Mouse (Mus musculus): Measurements from ENCODE around the gene Dock2. TPM values are rescaled to one million over a fixed set of nuclear protein-coding genes. Genes with fewer than 3 reads are reported as not detected.

Gene Dock2
- polyA plus RNA-seq, 1 experiment from 2014 or later = 3.3 TPM

- DNase-seq (ENCODE audit: low spot score) = no peak
- H3K9me3 ChIP-seq (ENCODE audit: control insufficient read depth, low read length) = no peaks in the 10 kb centered on the region
- ATAC-seq (ENCODE audit: low read depth) = no peak
- no peak overlapping the region for H3K4me2 ChIP-seq (ENCODE audit: low read depth, low read length)
- no peaks in the 10 kb centered on the region for H3K27me3 ChIP-seq (replicated peaks; ENCODE audit: control insufficient read depth, insufficient read depth, low read length)
- no peaks in the 10 kb centered on the region for H3K36me3 ChIP-seq (ENCODE audit: control insufficient read depth, insufficient read depth, low read length)
- no peak overlapping the region for H3K9ac ChIP-seq (ENCODE audit: low read depth, low read length)
- H3K27ac ChIP-seq (replicated peaks; ENCODE audit: low read depth, low read length) = no peak overlapping the region
- WGBS = 32% methylated on average over 2 of the region's 2 CpGs
- H3K4me3 ChIP-seq (ENCODE audit: low read depth, low read length) = no peak overlapping the region
- H3K4me1 ChIP-seq (ENCODE audit: control insufficient read depth, insufficient read depth, low read length) = no peaks in the 10 kb centered on the region
Measured at GRCm38 (mm10) chr11:34290708-34291107, 493.0 kb downstream of the Dock2 start.

- H3K9me3 ChIP-seq (ENCODE audit: control insufficient read depth, low read length) = no peaks in the 10 kb centered on the region
- no peak for DNase-seq (ENCODE audit: low spot score)
- no peak for ATAC-seq (ENCODE audit: low read depth)
- H3K9ac ChIP-seq (ENCODE audit: low read depth, low read length) = no peak overlapping the region
- no peak overlapping the region for H3K4me3 ChIP-seq (ENCODE audit: low read depth, low read length)
- no peaks in the 10 kb centered on the region for H3K4me1 ChIP-seq (ENCODE audit: control insufficient read depth, insufficient read depth, low read length)
- 30% methylated on average over 4 of the region's 4 CpGs for WGBS
- no peaks in the 10 kb centered on the region for H3K27me3 ChIP-seq (replicated peaks; ENCODE audit: control insufficient read depth, insufficient read depth, low read length)
- no peak overlapping the region for H3K4me2 ChIP-seq (ENCODE audit: low read depth, low read length)
- no peak overlapping the region for H3K27ac ChIP-seq (replicated peaks; ENCODE audit: low read depth, low read length)
- H3K36me3 ChIP-seq (ENCODE audit: control insufficient read depth, insufficient read depth, low read length) = no peaks in the 10 kb centered on the region
Measured at GRCm38 (mm10) chr11:34290265-34290664, 493.4 kb downstream of the Dock2 start.

GRCm38 (mm10) chr11:34284124-34284808 is 499.4 kb downstream of the Dock2 start:
- DNase-seq (ENCODE audit: low spot score) = no peak
- H3K9me3 ChIP-seq (ENCODE audit: control insufficient read depth, low read length) = no peaks in the 10 kb centered on the region
- no peak overlapping the region for H3K9ac ChIP-seq (ENCODE audit: low read depth, low read length)
- H3K4me3 ChIP-seq (ENCODE audit: low read depth, low read length) = no peak overlapping the region
- H3K27me3 ChIP-seq (replicated peaks; ENCODE audit: control insufficient read depth, insufficient read depth, low read length) = no peaks in the 10 kb centered on the region; the same call in 1 of the 2 replicates
- H3K4me2 ChIP-seq (ENCODE audit: low read depth, low read length) = no peak overlapping the region
- 37% methylated on average over 13 of the region's 13 CpGs for WGBS
- no peaks in the 10 kb centered on the region for H3K4me1 ChIP-seq (ENCODE audit: control insufficient read depth, insufficient read depth, low read length)
- no peak overlapping the region for H3K27ac ChIP-seq (replicated peaks; ENCODE audit: low read depth, low read length)
- no peaks in the 10 kb centered on the region for H3K36me3 ChIP-seq (ENCODE audit: control insufficient read depth, insufficient read depth, low read length)
- no peak for ATAC-seq (ENCODE audit: low read depth)

- ATAC-seq (ENCODE audit: low read depth) = no peak
Measured at GRCm38 (mm10) chr11:34277047-34277445, 506.6 kb downstream of the Dock2 start.

GRCm38 (mm10) chr11:34276363-34277046 is 507.2 kb downstream of the Dock2 start:
- no peak overlapping the region for H3K4me2 ChIP-seq (ENCODE audit: low read depth, low read length)
- H3K4me3 ChIP-seq (ENCODE audit: low read depth, low read length) = no peak overlapping the region
- no peak overlapping the region for H3K27ac ChIP-seq (replicated peaks; ENCODE audit: low read depth, low read length)
- 56% methylated on average over 14 of the region's 14 CpGs for WGBS
- H3K4me1 ChIP-seq (ENCODE audit: control insufficient read depth, insufficient read depth, low read length) = no peaks in the 10 kb centered on the region
- DNase-seq (ENCODE audit: low spot score) = peak; percentile 17
- no peak for ATAC-seq (ENCODE audit: low read depth)
- H3K9me3 ChIP-seq (ENCODE audit: control insufficient read depth, low read length) = no peaks in the 10 kb centered on the region
- no peak overlapping the region for H3K9ac ChIP-seq (ENCODE audit: low read depth, low read length)
- H3K36me3 ChIP-seq (ENCODE audit: control insufficient read depth, insufficient read depth, low read length) = no peaks in the 10 kb centered on the region
- no peaks in the 10 kb centered on the region for H3K27me3 ChIP-seq (replicated peaks; ENCODE audit: control insufficient read depth, insufficient read depth, low read length)

More at GRCm38 (mm10) chr11:34277047-34277445, 506.6 kb downstream of the Dock2 start:
- no peaks in the 10 kb centered on the region for H3K4me1 ChIP-seq (ENCODE audit: control insufficient read depth, insufficient read depth, low read length)
- no peak for DNase-seq (ENCODE audit: low spot score)
- no peak overlapping the region for H3K4me3 ChIP-seq (ENCODE audit: low read depth, low read length)
- no peak overlapping the region for H3K27ac ChIP-seq (replicated peaks; ENCODE audit: low read depth, low read length)
- 50% methylated on average over 3 of the region's 3 CpGs for WGBS
- H3K9me3 ChIP-seq (ENCODE audit: control insufficient read depth, low read length) = no peaks in the 10 kb centered on the region
- H3K9ac ChIP-seq (ENCODE audit: low read depth, low read length) = no peak overlapping the region
- H3K36me3 ChIP-seq (ENCODE audit: control insufficient read depth, insufficient read depth, low read length) = no peaks in the 10 kb centered on the region
- H3K4me2 ChIP-seq (ENCODE audit: low read depth, low read length) = no peak overlapping the region
- no peaks in the 10 kb centered on the region for H3K27me3 ChIP-seq (replicated peaks; ENCODE audit: control insufficient read depth, insufficient read depth, low read length)

GRCm38 (mm10) chr11:34275941-34276340 is 507.8 kb downstream of the Dock2 start:
- no peaks in the 10 kb centered on the region for H3K27me3 ChIP-seq (replicated peaks; ENCODE audit: control insufficient read depth, insufficient read depth, low read length)
- 47% methylated on average over 2 of the region's 2 CpGs for WGBS
- DNase-seq (ENCODE audit: low spot score) (no peak), ATAC-seq (ENCODE audit: low read depth) (no peak)
- H3K4me3 ChIP-seq (ENCODE audit: low read depth, low read length) = no peak overlapping the region
- H3K27ac ChIP-seq (replicated peaks; ENCODE audit: low read depth, low read length) = no peak overlapping the region
- no peaks in the 10 kb centered on the region for H3K36me3 ChIP-seq (ENCODE audit: control insufficient read depth, insufficient read depth, low read length)
- no peak overlapping the region for H3K9ac ChIP-seq (ENCODE audit: low read depth, low read length)
- H3K9me3 ChIP-seq (ENCODE audit: control insufficient read depth, low read length) = no peaks in the 10 kb centered on the region
- H3K4me2 ChIP-seq (ENCODE audit: low read depth, low read length) = no peak overlapping the region
- H3K4me1 ChIP-seq (ENCODE audit: control insufficient read depth, insufficient read depth, low read length) = no peaks in the 10 kb centered on the region

GRCm38 (mm10) chr11:34272016-34272415 is 511.7 kb downstream of the Dock2 start:
- Histone ChIP-seq H3K4me1 (ENCODE audit: control insufficient read depth, insufficient read depth, low read length) (no peaks in the 10 kb centered on the region), H3K4me2 (ENCODE audit: low read depth, low read length) (no peak overlapping the region), H3K9me3 (ENCODE audit: control insufficient read depth, low read length) (no peaks in the 10 kb centered on the region), H3K27me3 (replicated peaks; ENCODE audit: control insufficient read depth, insufficient read depth, low read length) (no peaks in the 10 kb centered on the region), H3K9ac (ENCODE audit: low read depth, low read length) (no peak overlapping the region), H3K27ac (replicated peaks; ENCODE audit: low read depth, low read length) (no peak overlapping the region), H3K36me3 (ENCODE audit: control insufficient read depth, insufficient read depth, low read length) (no peaks in the 10 kb centered on the region), H3K4me3 (ENCODE audit: low read depth, low read length) (no peak overlapping the region)
- ATAC-seq (ENCODE audit: low read depth) = no peak
- no peak for DNase-seq (ENCODE audit: low spot score)
- 51% methylated on average over 10 of the region's 10 CpGs for WGBS

GRCm38 (mm10) chr11:34264099-34264498 is 519.6 kb downstream of the Dock2 start:
- H3K27ac ChIP-seq (replicated peaks; ENCODE audit: low read depth, low read length) = no peak overlapping the region
- H3K36me3 ChIP-seq (ENCODE audit: control insufficient read depth, insufficient read depth, low read length) = no peaks in the 10 kb centered on the region
- no peak for ATAC-seq (ENCODE audit: low read depth)
- no peaks in the 10 kb centered on the region for H3K27me3 ChIP-seq (replicated peaks; ENCODE audit: control insufficient read depth, insufficient read depth, low read length)
- 76% methylated on average over 1 of the region's 1 CpGs for WGBS
- DNase-seq (ENCODE audit: low spot score) = no peak
- no peaks in the 10 kb centered on the region for H3K4me1 ChIP-seq (ENCODE audit: control insufficient read depth, insufficient read depth, low read length)
- no peak overlapping the region for H3K9ac ChIP-seq (ENCODE audit: low read depth, low read length)
- H3K4me3 ChIP-seq (ENCODE audit: low read depth, low read length) = no peak overlapping the region
- H3K4me2 ChIP-seq (ENCODE audit: low read depth, low read length) = no peak overlapping the region
- no peaks in the 10 kb centered on the region for H3K9me3 ChIP-seq (ENCODE audit: control insufficient read depth, low read length)
